Mouse (Mus musculus) midbrain, embryonic 16.5 days (tissue): ENCODE measurements at regions not wholly inside any gene's neighbourhood (a gene's known extent, or its start where the extent isn't known, plus 50 kb on each side); places are given as distances from the start of the nearest gene placed in this dataset.

Experiments used
- ATAC-seq: fragments of 200-750 bp; cut with Nextera tagmentation; 2 replicates; pipeline ENCODE4 v1.8.0; 2017; ENCODE audit warnings: moderate TSS enrichment
- H3K27ac ChIP-seq: fragments of 300-500 bp; sonication (generic); 2 replicates; pipeline ENCODE4 v1.5.1; 2014; ENCODE audit warnings: mild to moderate bottlenecking, low read length, mixed read lengths
- H3K27me3 ChIP-seq: fragments of 300-500 bp; sonication (generic); 2 replicates; pipeline ENCODE4 v1.6.1; 2014; ENCODE audit warnings: low read depth, low read length, mixed read lengths; ENCODE audit not compliant: control insufficient read depth, insufficient read depth
- H3K36me3 ChIP-seq: fragments of 300-500 bp; sonication (generic); 2 replicates; pipeline ENCODE4 v1.6.1; 2014; ENCODE audit warnings: mild to moderate bottlenecking, low read length, moderate library complexity, mixed read lengths; ENCODE audit not compliant: control insufficient read depth, insufficient read depth
- H3K4me1 ChIP-seq: fragments of 300-500 bp; sonication (generic); 2 replicates; pipeline ENCODE4 v1.6.1; 2014; ENCODE audit warnings: mild to moderate bottlenecking, low read length, mixed read lengths; ENCODE audit not compliant: control insufficient read depth, insufficient read depth
- H3K4me2 ChIP-seq: fragments of 300-500 bp; sonication (generic); 2 replicates; pipeline ENCODE4 v1.6.1; 2014; ENCODE audit warnings: mild to moderate bottlenecking, low read length, mixed read lengths
- H3K4me3 ChIP-seq: fragments of 300-500 bp; sonication (generic); 2 replicates; pipeline ENCODE4 v1.5.1; 2014; ENCODE audit warnings: low read depth, mild to moderate bottlenecking, low read length, moderate library complexity, mixed read lengths
- H3K9ac ChIP-seq: fragments of 300-500 bp; sonication (generic); 2 replicates; pipeline ENCODE4 v1.6.1; 2014; ENCODE audit warnings: low read depth, low read length, mixed read lengths
- H3K9me3 ChIP-seq: fragments of 300-500 bp; sonication (generic); replicated peaks from 2 replicates; pipeline ENCODE4 v1.6.1; 2014; ENCODE audit warnings: mild to moderate bottlenecking, low read length, mixed read lengths; ENCODE audit not compliant: control insufficient read depth, poor library complexity, severe bottlenecking
- WGBS: fragments of 180-500 bp; shearing (Covaris S2); extraction: QIAGEN DNeasy Blood & Tissue Kit; methylation state at CpG from one replicate; pipeline ENCODE4 v1.1.7; 2014; 5-methylcytosine and 5-hydroxymethylcytosine counted together

DNA sequence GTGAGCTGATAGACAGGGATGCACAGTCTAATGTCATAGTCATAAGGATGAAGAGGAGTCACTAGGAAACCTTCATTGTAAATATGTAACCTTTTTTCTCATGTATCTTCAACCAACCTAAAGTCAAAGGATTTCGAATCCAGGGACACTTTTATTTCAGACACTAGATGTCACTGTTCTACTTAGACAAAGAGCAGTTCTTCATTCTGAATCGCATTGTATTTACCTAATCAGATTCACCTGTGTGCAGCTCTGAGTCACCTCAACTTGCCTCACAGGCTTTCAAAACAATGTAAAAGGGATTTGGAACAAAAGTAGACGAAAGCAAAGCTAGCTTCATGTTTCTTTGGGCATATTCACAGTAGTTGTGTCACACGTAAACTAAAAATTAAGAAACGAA, 57.3 kb upstream of the Erbb4 start:
- no peaks in the 10 kb centered on the region for H3K27me3 ChIP-seq

More for the DNA sequence above, 57.3 kb upstream of the Erbb4 start:
- Histone ChIP-seq H3K9ac (no peak overlapping the region), H3K4me1 (no peaks in the 10 kb centered on the region), H3K4me2 (no peak overlapping the region), H3K4me3 (no peak overlapping the region), H3K36me3 (no peaks in the 10 kb centered on the region), H3K27ac (no peak overlapping the region), H3K9me3 (no peaks in the 10 kb centered on the region)
- ATAC-seq = no peak
- WGBS = 54% methylated on average over 5 of the region's 5 CpGs
